Mouse (Mus musculus) midbrain, embryonic 12.5 days (tissue): ENCODE data around the gene Etfdh. TPM values are rescaled to one million over a fixed set of nuclear protein-coding genes. Genes with fewer than 3 reads are reported as not detected.
"Not testable (repeated sequence)": the region's sequence is repeated elsewhere in the genome, so short reads cannot be mapped to it uniquely, and the experiment has no call there.

Experiments used
- ATAC-seq: fragments of 200-750 bp; cut with Nextera tagmentation; 2 replicates; pipeline ENCODE4 v1.8.0; 2017; ENCODE audit warnings: low read depth, moderate TSS enrichment, moderate library complexity; ENCODE audit not compliant: low FRiP score
- H3K27ac ChIP-seq: fragments of 300-500 bp; sonication (generic); replicated peaks from 2 replicates; pipeline ENCODE4 v1.5.1; 2016; ENCODE audit warnings: mild to moderate bottlenecking
- H3K27me3 ChIP-seq: fragments of 300-500 bp; sonication (generic); 2 replicates; pipeline ENCODE4 v1.6.1; 2016; ENCODE audit warnings: mild to moderate bottlenecking
- H3K36me3 ChIP-seq: fragments of 300-500 bp; sonication (generic); 2 replicates; pipeline ENCODE4 v1.6.1; 2016
- H3K4me1 ChIP-seq: fragments of 300-500 bp; sonication (generic); 2 replicates; pipeline ENCODE4 v1.6.1; 2016
- H3K4me2 ChIP-seq: fragments of 300-500 bp; sonication (generic); replicated peaks from 2 replicates; pipeline ENCODE4 v1.6.1; 2016; ENCODE audit warnings: mild to moderate bottlenecking, moderate library complexity
- H3K4me3 ChIP-seq: fragments of 300-500 bp; sonication (generic); 2 replicates; pipeline ENCODE4 v1.5.1; 2016; ENCODE audit warnings: mild to moderate bottlenecking
- H3K9ac ChIP-seq: fragments of 300-500 bp; sonication (generic); replicated peaks from 2 replicates; pipeline ENCODE4 v1.6.1; 2016; ENCODE audit warnings: mild to moderate bottlenecking, moderate library complexity
- H3K9me3 ChIP-seq: fragments of 300-500 bp; sonication (generic); 2 replicates; pipeline ENCODE4 v1.6.1; 2016; ENCODE audit warnings: mild to moderate bottlenecking
- WGBS: fragments of 180-500 bp; shearing (Covaris S2); methylation state at CpG from one replicate; pipeline ENCODE4 v1.1.7; 2016; 5-methylcytosine and 5-hydroxymethylcytosine counted together
- polyA plus RNA-seq: library from polyadenylated mRNA; unstranded; fragments of >200 nt; fragmentation: Nextera tagmentation; extraction: Ambion mirVana; gene quantifications from 2 replicates; pipeline ENCODE4 v1.2.1, GENCODE M21; 2016

Gene Etfdh
- polyA plus RNA-seq, 1 experiment from 2014 or later: 48.2 TPM

DNA sequence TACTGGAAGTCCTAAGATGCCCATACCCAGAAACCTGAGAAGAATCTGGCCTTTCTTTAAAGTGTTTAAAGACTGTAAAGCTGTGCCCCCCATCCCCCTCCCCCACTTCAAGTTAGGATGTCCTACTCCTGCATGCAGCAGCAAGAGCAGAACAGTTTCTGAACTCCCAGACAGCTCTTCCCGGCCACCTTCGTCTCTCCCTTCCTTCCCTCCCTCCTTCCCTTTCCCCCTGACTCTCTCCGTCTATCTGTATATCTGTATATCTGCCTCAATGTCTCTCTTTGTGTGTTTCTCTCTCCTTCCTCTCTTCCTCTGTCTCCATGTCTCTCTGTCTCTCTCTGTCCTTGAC, 52.9 kb downstream of the Etfdh start:
- H3K27ac ChIP-seq: no peak overlapping the region
- ATAC-seq: peak; percentile 7; the same call in 1 of the 2 replicates
- no peaks in the 10 kb centered on the region for H3K27me3 ChIP-seq
- H3K4me1 ChIP-seq: peaks cover 16% of the 10 kb centered on the region
- no peak overlapping the region for H3K4me3 ChIP-seq
- no peaks in the 10 kb centered on the region for H3K9me3 ChIP-seq
- no peak overlapping the region for H3K9ac ChIP-seq
- H3K4me2 ChIP-seq: peak overlapping the region; percentile 21; the same call in 1 of the 2 replicates
- WGBS: 16% methylated on average over 3 of the region's 3 CpGs
- no peaks in the 10 kb centered on the region for H3K36me3 ChIP-seq

DNA sequence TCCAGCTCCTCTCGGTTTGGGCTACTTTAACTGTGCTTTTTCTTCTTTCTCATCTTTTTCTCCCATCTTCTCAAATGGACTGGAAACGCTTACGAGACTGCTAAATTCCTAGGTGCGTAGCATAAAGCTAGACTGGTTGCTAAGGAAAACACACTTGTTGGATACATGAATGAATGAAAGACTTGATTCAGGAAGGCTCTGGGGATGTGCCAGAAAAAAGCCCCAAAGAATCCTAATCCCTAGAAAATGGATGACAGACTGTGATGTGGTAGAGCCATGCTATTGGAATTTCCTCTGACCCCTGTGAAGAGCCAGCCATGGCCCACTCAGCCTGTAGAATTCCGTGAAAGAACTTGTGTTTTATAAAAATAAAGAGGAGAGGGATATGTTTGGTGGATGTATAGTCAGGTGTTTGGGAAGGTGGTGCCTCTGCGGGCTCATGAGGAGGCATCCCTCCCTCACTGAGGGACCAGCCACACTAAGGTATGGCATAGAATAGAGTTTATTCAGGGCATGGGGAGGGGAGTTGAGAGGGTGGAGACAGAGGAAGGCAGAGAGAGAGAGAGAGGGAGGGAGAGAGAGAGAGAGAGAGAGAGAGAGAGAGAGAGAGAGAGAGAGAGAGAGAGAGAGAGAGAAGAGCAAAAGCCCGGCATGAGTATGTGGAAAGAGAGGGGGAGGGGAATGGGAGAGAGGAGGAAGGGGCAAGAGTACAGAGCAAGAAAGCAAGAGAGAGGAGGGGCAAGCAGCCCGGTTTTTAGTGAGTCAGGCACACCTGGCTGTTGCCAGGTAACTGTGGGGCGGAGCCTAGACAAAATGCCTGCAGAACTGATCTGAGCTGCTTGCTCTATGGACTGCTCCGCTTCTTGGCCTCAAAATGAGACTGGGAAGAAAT, 53.5 kb downstream of the Etfdh start:
- H3K4me3 ChIP-seq: no peak overlapping the region
- H3K4me1 ChIP-seq: peaks cover 16% of the 10 kb centered on the region
- no peak overlapping the region for H3K27ac ChIP-seq
- peak overlapping the region; percentile 21; the same call in 1 of the 2 replicates for H3K4me2 ChIP-seq
- no peaks in the 10 kb centered on the region for H3K36me3 ChIP-seq
- ATAC-seq: peak; percentile 62
- H3K9ac ChIP-seq: no peak overlapping the region
- 9% methylated on average over 10 of the region's 10 CpGs for WGBS
- no peaks in the 10 kb centered on the region for H3K27me3 ChIP-seq
- no peaks in the 10 kb centered on the region for H3K9me3 ChIP-seq

DNA sequence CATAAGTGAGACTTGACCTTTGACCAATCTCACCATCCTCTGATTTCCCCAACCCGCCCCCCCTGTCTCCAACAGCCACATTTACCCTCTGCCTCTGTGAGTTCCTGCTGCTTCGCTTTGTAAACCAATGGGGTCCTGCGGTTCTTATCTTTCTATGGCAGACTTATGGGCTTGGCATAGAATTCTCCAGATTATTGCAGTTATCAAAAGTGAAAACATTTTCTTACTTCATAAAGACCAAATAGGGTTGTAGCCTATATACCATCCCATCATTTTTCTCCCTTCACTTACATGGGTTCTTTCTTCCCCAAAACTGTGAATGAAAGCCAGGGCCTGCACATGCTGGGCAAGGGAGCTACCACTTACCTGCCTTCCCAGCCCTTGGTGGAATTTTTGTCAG, 55.0 kb downstream of the Etfdh start:
- no peaks in the 10 kb centered on the region for H3K36me3 ChIP-seq

DNA sequence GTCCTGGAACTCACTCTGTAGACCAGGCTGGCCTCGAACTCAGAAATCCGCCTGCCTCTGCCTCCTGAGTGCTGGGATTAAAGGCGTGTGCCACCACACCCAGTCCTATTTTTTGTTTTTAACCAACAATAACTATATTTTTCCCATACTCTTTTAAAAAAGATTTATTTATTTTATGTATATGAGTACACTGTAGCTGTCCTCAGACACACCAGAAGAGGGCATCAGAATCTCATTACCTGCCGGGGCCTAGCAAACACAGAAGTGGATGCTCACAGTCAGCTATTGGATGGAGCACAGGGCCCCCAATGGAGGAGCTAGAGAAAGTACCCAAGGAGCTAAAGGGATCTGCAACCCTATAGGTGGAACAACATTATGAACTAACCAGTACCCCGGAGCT, 55.9 kb downstream of the Etfdh start:
- H3K36me3 ChIP-seq: not testable (repeated sequence)
- WGBS: 96% methylated on average over 5 of the region's 5 CpGs

More for the DNA sequence above, 55.0 kb downstream of the Etfdh start:
- no peaks in the 10 kb centered on the region for H3K27me3 ChIP-seq
- no peak overlapping the region for H3K4me2 ChIP-seq
- H3K9ac ChIP-seq: no peak overlapping the region
- peaks cover 16% of the 10 kb centered on the region for H3K4me1 ChIP-seq
- H3K27ac ChIP-seq: no peak overlapping the region
- ATAC-seq: no peak
- H3K9me3 ChIP-seq: no peaks in the 10 kb centered on the region
- H3K4me3 ChIP-seq: no peak overlapping the region
- 85% methylated on average over 3 of the region's 3 CpGs for WGBS

DNA sequence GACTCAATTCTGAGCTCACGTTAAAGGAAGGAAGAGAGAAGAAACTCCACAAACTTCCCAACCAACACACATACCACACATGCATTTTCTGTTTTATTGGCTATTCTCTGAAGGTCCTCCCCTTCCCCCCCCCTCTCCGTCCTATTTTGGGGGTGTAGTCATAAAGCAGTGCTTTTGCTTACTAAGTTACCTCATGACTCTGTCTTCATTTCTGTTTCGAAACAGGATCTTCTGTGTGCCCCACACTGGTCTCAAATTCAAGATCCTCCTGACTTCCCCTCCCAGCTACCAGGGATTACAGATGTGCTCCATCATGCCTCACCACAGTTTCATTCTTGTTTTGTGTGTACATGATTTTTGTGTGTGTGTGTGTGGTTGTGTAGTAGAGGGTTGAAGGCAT, 56.9 kb downstream of the Etfdh start:
- ATAC-seq: no peak
- 74% methylated on average over 3 of the region's 3 CpGs for WGBS
- H3K27ac ChIP-seq: no peak overlapping the region
- no peaks in the 10 kb centered on the region for H3K9me3 ChIP-seq
- no peaks in the 10 kb centered on the region for H3K36me3 ChIP-seq
- H3K4me2 ChIP-seq: no peak overlapping the region
- no peaks in the 10 kb centered on the region for H3K27me3 ChIP-seq
- peaks cover 16% of the 10 kb centered on the region for H3K4me1 ChIP-seq
- no peak overlapping the region for H3K4me3 ChIP-seq
- H3K9ac ChIP-seq: no peak overlapping the region

More for the DNA sequence above, 55.9 kb downstream of the Etfdh start:
- H3K4me1 ChIP-seq: peaks cover 16% of the 10 kb centered on the region
- not testable (repeated sequence) for H3K27me3 ChIP-seq, H3K9me3 ChIP-seq, H3K9ac ChIP-seq, H3K4me2 ChIP-seq, ATAC-seq, H3K4me3 ChIP-seq, H3K27ac ChIP-seq

DNA sequence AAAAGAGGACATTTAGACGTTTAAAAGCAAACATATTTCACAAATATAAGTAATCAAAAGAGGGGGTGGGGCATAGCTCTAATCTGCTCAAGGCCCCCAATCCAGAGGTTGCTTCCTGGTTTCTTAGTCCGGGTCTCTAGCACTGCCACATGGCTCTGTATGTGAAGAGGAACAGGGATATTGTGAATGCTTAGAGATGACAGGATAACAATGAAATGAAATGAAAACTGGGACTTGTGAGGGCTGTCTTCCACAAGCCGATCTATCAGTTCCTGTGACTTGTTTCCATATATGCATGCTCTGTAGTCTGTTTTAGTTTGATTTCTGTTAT, 60.0 kb downstream of the Etfdh start:
- no peak overlapping the region for H3K4me3 ChIP-seq
- H3K27me3 ChIP-seq: peaks cover 5% of the 10 kb centered on the region; the same call in 1 of the 2 replicates
- H3K4me2 ChIP-seq: no peak overlapping the region
- H3K27ac ChIP-seq: no peak overlapping the region
- ATAC-seq: no peak
- no peaks in the 10 kb centered on the region for H3K9me3 ChIP-seq
- H3K9ac ChIP-seq: no peak overlapping the region
- 86% methylated on average over 3 of the region's 3 CpGs for WGBS
- no peaks in the 10 kb centered on the region for H3K36me3 ChIP-seq
- H3K4me1 ChIP-seq: peaks cover 13% of the 10 kb centered on the region

DNA sequence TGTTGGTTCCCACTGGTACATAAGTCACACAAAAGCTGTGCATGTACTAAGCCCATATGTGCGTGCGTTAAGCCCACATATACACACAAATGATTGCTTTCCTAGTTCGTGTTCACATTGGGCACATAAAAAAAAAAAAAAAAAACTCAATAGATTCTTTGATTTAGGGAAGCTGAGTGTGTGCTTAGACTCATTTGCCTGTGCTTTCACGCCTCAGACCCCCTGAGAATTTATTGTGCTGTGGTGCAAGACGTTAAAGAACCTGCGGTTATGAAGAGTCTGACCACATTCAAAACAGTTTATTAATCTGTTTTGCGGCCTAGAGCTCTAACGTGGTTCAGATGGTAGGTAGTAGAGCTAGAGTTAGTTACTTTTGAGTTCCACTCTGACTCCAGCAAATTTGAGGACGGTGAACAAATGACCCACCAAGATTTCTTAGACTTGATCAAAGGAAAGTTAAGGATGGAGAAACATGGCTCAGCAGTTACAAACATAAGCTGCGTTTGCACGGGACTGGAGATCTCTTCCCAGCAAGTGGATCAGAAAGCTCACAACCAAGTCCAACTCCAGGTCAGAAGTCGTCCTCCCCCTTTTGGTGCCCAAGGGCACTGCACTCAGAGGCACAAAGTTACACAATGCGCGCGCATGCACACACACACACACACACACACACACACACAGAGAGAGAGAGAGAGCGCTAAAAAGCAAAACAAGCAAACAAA, 60.5 kb downstream of the Etfdh start:
- H3K4me3 ChIP-seq: no peak overlapping the region
- H3K9me3 ChIP-seq: no peaks in the 10 kb centered on the region
- H3K9ac ChIP-seq: no peak overlapping the region
- H3K36me3 ChIP-seq: no peaks in the 10 kb centered on the region
- 88% methylated on average over 13 of the region's 16 CpGs for WGBS
- H3K4me1 ChIP-seq: peaks cover 13% of the 10 kb centered on the region
- peak overlapping the region; percentile 77; the same call in 1 of the 2 replicates for H3K27ac ChIP-seq
- no peak for ATAC-seq
- H3K27me3 ChIP-seq: peaks cover 5% of the 10 kb centered on the region; the same call in 1 of the 2 replicates
- H3K4me2 ChIP-seq: peak overlapping the region; percentile 90

DNA sequence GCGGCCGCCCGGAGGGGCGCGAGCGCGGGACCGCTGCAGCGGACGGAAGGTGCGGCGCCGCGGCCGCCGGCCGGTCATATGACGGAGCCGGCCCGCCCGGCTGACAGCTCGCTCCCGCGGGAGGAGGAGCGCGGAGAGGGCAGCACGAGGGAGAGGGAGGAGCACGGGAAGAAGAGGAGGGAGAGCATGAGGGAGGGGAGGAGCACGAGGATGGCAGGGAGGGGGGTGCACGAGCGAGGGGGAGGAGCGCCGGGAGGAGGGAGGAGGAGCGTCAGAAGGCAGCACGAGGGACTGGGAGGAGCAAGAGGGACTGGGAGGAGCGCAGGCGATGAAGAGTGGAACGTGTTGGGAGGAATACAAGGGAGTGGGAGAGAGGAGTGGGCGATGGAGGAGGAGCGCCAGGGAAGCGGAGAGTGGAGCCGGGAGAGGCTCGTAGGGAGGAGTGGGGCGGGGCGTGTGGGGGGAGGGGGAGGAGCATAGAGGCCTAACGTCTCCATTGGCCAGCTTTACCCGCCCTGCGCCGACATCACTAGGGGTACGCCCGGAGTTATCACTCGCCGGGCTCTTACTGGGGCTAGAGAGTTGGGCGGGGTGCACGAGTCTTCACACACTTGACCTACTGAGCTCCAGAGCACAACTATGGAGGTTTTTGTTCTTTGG, 61.5 kb downstream of the Etfdh start, which contains the start of gene Fnip2:
Gene Fnip2, minus strand, starts transcription at position 94 of the 660 bp plus-strand sequence.
- no peaks in the 10 kb centered on the region for H3K9me3 ChIP-seq
- H3K36me3 ChIP-seq: no peaks in the 10 kb centered on the region
- peak within 1 kb of the TSS; percentile 77 for H3K27ac ChIP-seq
- H3K4me2 ChIP-seq: peak within 1 kb of the TSS; percentile 90
- ATAC-seq: peak; percentile 96
- peaks cover 13% of the 10 kb centered on the region for H3K4me1 ChIP-seq
- H3K27me3 ChIP-seq: peaks cover 5% of the 10 kb centered on the region; the same call in 1 of the 2 replicates
- peak within 1 kb of the TSS; percentile 83 for H3K4me3 ChIP-seq
- WGBS: under 1% methylated on average over 52 of the region's 55 CpGs
- peak within 1 kb of the TSS; percentile 81 for H3K9ac ChIP-seq

DNA sequence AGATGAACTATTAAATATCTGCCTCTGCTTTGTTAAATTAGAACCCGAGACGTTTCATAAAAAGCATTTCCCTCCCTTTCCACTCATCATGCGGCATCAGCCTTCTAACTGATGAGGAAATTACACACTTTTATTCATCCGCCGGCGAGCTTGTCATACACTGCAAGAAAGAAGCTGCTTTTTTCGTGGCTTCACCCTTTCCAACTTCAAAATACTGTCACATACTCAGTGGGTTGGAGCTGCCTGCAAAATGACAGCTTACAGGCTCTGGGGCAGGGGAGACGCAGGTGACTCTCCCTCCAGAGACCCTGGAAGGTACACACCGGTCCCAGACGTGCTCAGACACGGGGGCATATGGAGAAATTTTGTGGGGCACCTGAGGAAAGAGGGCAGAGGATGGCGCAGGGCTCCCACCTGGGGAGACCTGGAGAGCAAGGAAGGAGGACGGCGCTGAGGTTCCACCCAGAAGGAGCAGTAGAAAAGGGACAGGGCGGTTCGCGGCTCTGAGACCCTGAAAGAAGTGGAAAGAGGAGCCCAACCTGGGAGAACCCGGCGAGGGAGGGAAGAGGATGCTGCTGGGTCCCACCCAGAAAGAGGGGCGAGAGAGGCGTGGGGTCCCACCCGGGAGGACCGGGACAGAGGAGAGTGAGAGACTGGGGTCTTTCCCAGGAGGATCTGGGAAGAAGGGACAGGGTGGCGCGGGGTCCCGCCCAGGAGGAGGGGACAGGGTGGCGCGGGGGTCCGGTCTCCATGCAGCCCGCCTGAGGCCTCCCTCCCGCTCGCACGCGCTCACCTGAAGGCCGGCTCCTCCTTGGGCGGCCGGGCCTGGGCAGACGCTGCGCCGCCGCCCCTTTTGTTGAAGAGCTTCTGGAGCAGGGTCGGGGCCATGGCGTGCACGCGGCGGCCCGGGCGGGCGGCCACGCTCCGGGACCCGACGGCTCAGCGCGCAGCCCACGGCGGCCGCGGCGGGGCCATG, 62.3 kb downstream of the Etfdh start:
- H3K4me1 ChIP-seq: peaks cover 13% of the 10 kb centered on the region

DNA sequence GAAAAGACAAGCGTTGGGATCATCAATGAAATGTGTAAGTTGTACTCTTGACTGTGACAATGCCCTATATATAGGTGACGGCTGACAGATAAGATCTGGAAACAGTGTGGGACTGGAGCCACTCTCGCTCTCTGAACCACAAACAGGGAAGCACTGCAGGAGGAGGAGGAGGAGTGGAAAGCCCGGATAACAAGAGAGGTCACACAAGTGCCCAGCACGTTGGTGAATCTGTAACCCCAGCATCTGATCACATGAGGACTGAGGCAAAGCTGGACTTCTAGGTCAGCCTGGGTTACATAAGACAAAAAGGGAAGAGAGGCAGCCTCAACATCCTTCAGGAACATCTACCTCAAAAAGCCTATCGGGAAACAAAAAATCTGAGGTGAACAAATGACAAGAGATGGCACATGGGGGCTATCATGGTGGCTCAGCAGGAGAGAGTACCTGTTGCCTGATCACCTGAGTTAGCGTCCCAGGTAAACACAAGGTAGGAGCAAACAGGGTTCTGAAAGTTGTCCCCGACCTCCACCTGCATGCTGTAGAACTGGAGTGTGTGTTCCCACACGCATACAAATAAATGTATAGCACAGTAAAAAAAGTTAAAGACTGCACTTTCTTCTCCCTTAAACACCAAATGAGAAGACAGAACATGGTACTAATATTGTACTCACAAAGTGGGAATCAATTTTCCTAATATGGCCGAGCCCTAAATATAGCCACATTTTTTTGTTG, 64.3 kb downstream of the Etfdh start:
- Histone ChIP-seq H3K36me3 (no peaks in the 10 kb centered on the region), H3K27ac (no peak overlapping the region), H3K27me3 (peaks cover 5% of the 10 kb centered on the region; the same call in 1 of the 2 replicates), H3K4me1 (peaks cover 13% of the 10 kb centered on the region), H3K4me2 (no peak overlapping the region), H3K9me3 (no peaks in the 10 kb centered on the region), H3K9ac (no peak overlapping the region), H3K4me3 (no peak overlapping the region)
- no peak for ATAC-seq
- WGBS: 86% methylated on average over 10 of the region's 10 CpGs

More for the DNA sequence above, 62.3 kb downstream of the Etfdh start:
- H3K36me3 ChIP-seq: no peaks in the 10 kb centered on the region
- peak overlapping the region; percentile 83 for H3K4me3 ChIP-seq
- peak overlapping the region; percentile 81 for H3K9ac ChIP-seq
- ATAC-seq: peak; percentile 76; the same call in 1 of the 2 replicates
- H3K27me3 ChIP-seq: peaks cover 5% of the 10 kb centered on the region; the same call in 1 of the 2 replicates
- H3K27ac ChIP-seq: peak overlapping the region; percentile 77
- H3K4me2 ChIP-seq: peak overlapping the region; percentile 90
- WGBS: 3% methylated on average over 55 of the region's 60 CpGs
- H3K9me3 ChIP-seq: no peaks in the 10 kb centered on the region
